Mouse (Mus musculus): ENCODE results near the gene Spata25.

Gene Spata25

DNA sequence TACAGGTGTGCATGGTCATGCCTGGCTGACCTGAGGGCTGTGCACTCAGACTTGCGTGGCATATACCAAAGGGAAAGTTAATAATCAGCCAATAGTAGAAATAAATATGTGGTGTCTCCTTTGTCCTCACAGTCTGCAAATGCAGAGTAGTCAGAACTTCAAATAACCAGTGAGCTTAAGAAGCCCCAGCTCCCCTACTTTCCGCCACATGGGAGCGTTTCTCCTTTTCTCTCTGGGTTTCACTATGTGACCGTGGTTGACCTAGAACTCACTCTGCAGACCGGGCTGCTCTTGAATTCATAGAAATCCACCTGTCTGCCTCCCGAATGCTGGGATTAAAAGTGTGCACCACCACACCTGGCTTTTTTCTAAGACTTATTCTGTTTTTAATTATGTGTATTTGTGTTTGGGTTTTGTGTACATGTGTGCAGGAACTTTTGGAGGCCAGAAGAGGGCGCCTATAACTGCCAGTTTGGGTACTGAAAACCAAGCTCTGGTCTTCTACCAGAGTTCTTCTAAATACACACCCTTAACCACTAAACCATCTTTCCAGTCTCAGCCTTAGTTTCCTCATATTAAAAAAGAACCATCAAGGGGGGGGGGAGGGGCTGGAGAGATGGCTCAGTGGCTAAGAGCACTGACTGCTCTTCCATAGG lies 44.3 kb downstream of the Spata25 start:
- DNase-seq (ENCODE audit: low spot score): no peak

DNA sequence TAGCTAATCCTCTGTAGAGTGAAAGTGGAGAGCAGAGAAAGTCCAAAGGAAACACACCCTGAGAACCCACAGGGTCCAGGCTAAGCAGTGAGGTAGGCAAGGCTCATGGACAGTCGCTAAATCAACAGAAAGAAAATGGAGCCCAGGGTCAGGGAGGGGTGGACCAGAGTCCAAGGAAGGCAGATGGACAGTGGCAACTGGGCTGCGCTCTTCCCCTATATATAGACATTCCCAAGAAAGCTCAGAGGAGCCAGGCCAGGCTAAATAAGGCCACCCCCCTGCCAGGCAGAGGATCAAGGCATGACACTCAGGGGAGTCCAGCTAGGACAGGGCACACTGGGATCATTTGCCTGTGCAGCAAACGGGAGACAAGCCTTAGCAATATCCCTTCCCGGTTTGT lies 46.5 kb downstream of the Spata25 start:
- DNase-seq (ENCODE audit: low spot score): no peak

DNA sequence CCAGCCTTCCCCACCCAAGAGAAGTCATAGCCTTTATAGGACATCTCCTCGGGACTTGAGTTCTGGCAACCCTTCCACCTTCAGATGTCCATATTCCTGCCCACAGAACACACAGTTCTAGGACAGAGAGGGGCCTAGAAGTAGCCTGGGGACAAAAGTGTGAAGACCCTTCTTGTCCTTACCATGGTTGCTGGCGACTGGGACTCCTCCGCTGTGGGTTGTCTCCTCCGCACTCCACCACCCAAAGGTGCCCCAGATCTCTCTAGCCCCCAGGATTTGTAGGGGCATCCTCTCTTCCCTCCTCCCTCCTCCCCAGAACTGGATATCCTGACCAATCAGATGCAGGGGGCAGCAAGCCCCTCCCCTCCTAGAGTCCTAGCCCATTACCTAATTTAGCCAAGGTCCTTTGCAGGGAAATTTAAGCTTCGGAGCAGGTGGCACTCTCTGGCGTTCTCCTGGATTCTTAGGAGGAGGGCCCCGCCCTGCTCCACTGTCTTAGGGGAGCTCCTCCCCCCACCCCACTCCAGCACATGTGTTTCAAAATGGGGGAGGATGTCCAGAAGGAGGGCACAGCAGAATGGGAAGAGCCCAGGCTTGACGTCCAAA lies 48.8 kb downstream of the Spata25 start, which contains the start of gene Tnnc2:
Tnnc2 (minus strand) TSS at position 487 of the 606 bp plus-strand sequence.
- no peak for DNase-seq (ENCODE audit: low spot score)

DNA sequence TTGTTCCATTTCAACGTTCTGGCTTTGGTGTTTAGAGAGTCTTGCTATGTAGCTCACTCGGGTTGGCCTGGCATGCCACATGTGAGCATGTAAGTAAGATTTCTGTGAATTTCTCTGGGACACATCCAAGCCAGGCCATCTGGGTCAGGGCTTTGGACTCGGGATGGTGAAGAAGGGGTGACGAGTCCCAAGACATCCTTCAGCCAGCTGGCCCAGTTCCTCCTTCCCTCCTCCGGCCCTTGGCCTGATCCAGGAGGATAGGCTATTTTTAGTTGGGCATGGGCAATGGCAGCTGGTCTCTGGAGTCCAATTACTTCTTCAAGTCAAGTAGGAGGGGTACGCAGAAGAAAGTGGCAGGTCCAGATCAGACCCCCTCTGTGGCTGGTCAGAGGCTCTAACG lies 49.5 kb downstream of the Spata25 start:
- no peak for DNase-seq (ENCODE audit: low spot score)

DNA sequence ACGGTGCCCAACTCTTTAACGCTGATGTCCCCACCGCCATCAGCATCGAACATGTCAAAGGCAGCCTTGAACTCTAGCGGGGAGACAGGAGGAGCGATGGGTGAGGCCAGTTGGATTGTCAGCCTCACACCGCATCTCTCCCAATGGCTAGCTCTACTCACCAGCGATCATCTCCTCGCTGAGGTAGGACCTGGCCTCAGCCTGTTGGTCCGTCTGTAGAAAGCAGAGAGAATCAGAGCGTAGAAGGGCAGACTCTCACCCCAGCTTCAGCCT lies 50.4 kb downstream of the Spata25 start:
- DNase-seq (ENCODE audit: low spot score): no peak

DNA sequence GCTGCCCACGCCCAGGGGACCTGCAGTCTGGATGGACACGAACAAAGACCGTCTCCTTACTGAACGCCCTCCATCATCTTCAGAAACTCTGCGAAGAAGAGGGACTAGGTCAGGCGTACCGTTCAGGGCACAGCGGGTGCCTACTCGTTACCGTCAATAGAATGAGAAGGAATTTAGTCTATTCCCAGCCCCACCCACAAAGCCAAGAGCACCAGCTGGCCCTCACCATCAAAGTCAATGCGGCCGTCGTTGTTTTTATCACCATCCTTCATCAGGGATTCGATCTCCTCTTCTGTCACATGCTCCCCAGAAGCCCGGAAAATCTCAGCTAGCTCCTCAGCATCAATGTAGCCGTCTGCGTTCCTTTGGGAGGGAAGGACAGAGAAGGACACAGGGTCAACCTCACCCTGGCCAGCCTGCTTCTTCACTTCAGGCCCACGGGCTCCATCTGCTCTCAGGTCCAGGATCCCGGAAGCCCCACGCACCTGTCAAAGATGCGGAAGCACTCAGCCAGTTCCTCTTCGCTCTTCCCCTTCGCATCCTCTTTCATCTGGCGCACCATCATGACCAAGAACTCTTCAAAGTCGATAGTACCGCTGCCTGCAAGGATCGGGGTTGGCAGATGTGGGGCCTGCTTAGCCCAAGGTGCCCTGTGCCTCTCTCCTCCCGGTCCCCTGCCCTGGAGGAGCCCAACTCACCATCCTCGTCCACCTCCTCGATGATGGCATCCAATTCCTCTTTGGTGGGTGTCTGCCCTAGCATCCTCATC lies 50.9 kb downstream of the Spata25 start:
- no peak for DNase-seq (ENCODE audit: low spot score)

DNA sequence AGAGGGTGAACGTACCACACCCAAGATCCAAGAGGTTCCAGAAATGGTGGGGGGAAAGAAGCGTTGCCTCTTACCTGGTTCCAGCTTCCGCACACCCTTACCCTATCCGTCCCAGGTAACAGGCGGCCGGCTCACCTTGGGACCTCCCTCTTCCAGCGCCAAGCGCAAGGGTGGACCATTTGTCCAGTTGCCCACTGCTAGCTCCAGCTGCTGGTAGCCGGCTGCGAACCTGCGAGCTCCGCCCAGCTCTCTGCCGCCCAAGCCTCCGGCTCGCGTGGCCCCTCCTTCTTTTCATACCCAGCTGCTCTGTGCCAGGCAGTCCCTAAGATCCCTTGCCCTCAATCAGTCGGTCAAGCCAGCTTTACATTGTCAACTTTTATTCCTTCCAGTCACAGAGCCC lies 51.5 kb downstream of the Spata25 start:
- DNase-seq (ENCODE audit: low spot score): no peak
